Mouse (Mus musculus): ENCODE data around the gene Bub1b. TPM values are rescaled to one million over a fixed set of nuclear protein-coding genes. Genes with fewer than 3 reads are reported as not detected.

Bub1b gene
- total RNA-seq, 2 experiments from 2014 or later, result 1.3 to 2.5 TPM

DNA sequence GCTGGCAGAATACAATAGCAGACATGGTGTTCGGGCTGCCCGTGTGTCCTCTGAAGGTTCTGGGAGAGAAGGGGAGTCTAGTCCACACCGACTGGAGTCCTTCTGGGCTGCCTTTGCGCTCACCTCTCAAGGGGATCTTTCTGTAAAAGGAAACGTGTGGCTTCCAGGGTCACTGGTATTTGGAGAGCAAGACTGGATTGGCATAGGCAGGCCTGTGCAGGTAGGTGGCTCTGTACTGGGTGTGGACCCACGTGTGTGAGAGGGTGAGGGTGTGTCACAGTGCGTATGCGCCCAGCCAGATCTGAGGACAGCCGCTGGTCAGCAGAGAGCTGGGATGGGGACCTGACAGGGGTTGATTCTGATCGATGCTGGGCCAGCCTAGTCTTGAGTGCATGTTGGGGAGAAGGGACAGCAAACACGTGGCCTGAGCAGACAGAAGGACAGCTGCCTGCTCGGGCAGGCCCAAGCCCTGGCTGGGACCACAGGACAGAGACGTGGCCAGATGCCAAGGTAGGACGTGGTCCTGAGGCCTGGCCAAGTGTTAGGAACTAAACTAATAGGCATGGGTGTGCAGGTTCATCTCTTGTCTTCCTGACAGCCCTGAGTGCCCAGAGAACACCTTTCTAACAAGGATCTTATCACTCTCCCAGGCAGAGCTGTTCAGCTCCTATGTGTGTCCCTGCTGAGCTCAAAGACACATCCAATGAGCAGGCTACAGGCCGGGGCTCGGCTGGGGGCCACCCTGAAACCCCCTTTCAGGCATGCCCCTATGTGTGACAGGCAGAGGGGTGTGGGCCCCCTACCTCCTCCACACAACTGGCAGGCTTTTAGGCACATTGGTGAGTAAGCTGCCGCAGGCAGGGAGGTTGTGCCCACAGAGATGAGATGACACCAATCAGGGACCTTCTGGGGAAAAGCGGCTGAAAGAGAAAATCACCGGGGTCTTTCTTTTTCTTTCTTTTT, 66.1 kb downstream of the Bub1b start:
- peak in 1 of 2 experiments; percentile 58 for DNase-seq (ENCODE audit: low spot score in 2 of 2)

DNA sequence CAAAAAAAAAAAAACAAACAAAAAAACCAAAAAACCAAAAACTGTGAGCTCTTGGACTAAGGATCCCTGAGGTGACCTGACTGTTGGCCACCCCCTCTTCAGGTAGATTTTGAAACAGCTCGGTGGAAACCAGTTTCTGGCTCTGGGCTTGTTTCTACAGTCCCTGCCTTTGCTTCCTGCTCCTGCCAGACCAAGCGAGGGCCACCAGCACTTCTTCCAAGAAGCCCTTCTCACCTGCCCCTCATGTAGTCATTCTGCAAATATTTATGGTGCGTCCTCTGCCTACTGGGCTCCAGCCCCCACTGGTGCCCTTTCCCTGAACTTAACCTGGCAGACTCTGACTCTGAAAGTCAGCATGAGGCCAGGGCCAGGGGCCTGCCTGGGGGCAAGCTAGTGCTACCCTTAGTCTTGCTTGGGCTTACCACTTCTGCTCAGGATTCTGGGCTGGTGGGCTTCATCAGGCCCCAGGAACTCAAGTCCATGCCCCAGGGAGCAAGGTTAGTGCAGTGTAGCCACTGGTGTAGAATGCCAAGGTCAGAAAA, 67.0 kb downstream of the Bub1b start:
- no peak for DNase-seq (ENCODE audit: low spot score in 2 of 2)

- no peak for DNase-seq (ENCODE audit: low spot score in 2 of 2)
Measured at GRCm38 (mm10) chr2:118665616-118666015, 67.6 kb downstream of the Bub1b start.

GRCm38 (mm10) chr2:118667181-118667580, 69.2 kb downstream of the Bub1b start:
- DNase-seq (ENCODE audit: low spot score in 2 of 2), result no peak

DNA sequence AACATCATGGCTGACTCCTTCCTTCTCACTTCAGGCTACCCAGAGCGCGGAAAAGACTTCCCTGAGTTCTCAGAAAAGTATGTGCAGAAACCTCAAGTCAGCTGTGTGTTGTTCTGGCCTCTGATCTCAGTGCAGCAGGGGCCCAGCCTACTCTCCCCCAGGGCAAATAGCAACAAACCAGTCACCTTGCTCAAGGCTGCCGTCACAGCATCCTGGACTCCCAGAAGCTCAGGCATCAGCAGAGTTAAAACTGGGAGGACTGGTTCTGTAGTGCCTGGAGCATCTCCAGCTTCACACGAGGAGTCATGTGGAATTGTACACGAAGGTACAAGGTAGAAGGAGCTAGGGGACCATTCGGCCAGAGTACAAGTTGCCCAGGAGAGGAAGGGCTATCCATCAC, 71.2 kb downstream of the Bub1b start:
- DNase-seq (ENCODE audit: low spot score in 2 of 2), result no peak

DNA sequence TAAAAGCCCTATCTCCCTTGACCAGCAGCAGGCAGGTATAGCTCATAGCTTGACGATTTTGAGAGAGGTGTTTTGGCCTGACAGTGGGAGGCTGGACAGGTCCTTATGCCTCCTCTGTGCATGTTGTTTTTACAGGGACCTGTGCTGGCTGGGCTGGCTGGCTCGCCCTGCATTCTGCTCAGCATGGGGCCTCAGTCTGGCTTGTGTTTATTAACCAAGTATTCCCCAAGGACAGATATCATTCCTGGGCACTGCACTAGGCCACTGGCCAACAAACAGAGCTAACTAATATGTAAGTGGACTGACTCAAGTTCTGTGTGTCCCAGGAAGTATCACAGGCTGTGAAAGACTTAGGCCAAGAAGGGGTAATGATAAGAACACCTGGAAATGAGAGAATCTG, 71.8 kb downstream of the Bub1b start:
- DNase-seq (ENCODE audit: low spot score in 2 of 2), result no peak

GRCm38 (mm10) chr2:118671728-118672127, 73.7 kb downstream of the Bub1b start:
- no peak for DNase-seq (ENCODE audit: low spot score in 2 of 2)

DNA sequence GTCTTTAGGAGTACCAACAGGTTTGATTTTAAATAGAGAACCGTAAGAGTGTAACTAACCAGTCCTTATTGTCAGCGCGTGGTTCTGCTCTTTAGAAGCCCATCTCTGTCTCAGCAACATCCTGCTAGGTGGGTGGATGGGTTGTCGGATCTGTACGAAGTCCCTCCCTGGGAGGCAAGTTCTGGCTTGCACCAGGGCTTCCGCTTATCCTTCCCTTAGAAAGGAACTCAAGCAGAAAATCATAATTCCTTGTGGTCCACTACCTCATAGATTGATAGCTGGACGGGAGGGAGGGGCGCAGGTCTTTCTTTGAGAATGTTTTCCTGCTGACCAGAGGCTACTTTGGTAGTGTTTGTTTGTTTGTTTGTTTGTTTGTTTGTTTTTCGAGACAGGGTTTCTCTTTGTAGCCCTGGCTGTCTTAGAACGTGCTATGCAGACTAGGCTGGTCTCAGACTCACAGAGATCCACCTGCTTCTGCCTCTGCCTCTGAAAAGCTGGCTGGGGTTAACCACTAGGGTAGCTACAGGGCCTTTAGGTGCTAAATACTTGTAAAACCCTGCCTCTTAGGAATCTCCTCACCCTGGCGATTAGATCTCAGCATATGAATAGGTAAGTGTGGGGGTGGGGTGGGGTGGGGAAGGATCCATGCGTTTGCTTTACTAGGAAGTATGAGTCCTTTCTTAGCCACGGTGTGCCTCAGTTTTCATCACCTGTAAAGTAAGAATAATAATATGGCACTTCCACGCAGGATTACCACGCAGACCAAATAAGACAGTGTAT, 75.9 kb downstream of the Bub1b start:
- DNase-seq (ENCODE audit: low spot score in 2 of 2), result no peak

DNA sequence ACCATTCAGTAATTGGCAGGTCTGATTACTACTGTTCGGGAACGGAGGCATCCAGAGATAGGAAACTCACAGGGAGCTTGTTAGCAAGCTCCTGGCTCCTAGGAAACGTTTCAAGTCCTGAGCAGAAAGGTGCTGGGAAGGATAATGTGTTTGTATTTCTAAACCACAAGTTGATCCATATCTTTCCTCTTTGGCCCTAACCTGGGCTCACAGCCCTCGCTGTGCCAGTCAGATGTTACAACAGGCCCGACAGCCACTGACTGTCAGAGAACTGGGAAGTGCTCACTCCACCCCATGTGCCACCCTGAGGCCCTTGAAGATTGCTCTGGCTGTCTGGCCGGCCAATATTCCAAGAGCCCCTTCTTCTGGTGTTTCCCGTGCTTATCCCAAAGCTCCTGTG, 76.5 kb downstream of the Bub1b start:
- no peak for DNase-seq (ENCODE audit: low spot score in 2 of 2)

DNA sequence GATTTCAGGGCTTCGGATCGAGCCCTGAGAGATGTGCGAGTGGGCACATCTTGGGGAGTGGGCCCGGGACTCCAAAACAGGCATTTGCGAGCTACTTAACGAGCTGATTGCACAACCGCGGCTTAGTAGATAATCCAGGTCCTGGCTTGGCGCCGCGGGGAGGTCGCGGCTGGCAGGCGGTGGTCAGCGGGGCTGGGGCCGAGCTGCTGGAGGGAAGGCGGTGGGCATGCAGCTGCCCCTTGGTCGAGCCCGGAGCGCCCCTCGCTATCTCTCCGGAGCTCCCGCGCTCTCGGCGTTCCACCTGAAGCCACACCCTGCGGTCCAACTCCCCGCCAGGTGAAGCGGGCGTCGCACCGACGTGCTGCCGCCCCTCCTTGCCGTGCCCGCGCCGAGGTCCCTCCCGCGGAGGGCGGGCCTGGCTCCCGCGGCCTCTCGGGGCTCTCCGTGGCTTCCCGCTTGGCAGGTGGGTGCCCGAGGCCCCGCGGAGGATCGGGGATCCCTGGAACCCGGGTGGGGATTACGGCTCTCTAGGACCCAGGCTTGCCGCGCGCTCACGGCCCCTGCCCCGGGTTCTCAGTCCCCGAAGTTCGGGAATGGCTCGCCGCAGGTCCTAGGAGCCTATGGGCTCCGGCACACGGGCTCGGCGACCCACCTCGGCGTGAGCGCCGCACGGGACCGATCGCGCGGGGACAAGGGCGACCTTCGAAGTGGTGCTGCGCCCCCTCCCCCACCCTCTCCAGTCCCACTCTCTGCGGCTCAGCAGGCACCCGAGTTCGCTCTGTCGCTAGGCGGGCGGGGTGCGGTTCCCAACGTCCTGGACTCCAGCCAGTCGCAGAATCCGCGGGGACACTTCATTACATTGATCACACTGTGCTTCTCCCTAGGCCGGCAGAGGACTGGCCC, 79.1 kb downstream of the Bub1b start:
- peak in 1 of 2 experiments; percentile 55 for DNase-seq (ENCODE audit: low spot score in 2 of 2)

GRCm38 (mm10) chr2:118677817-118678216, 79.8 kb downstream of the Bub1b start:
- no peak for DNase-seq (ENCODE audit: low spot score in 2 of 2)

GRCm38 (mm10) chr2:118679577-118679976, 81.6 kb downstream of the Bub1b start:
- DNase-seq (ENCODE audit: low spot score in 2 of 2), result no peak

DNA sequence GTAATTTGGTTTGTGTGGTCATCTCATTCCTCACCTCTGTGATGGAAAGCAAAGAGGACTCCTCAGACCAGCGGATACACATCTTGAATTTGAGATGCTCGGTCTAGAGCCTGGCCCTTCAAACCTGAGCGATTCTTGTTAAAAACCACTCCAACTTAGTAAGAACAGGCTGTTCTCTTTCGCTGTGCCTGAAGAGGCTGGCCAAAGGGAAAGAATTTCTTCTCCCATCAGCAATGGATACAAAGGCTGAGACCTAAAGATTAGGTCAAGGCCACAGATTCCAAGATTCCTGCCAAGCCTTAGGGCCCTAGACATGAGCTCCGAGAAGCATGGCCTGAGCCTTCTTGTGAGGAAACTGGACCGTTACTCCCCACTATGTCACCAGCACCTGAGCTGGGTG, 82.9 kb downstream of the Bub1b start:
- no peak for DNase-seq (ENCODE audit: low spot score in 2 of 2)

- DNase-seq (ENCODE audit: low spot score in 2 of 2), result no peak
Measured at GRCm38 (mm10) chr2:118682544-118683260, 84.7 kb downstream of the Bub1b start.

- no peak for DNase-seq (ENCODE audit: low spot score in 2 of 2)
Measured at GRCm38 (mm10) chr2:118685088-118685487, 87.1 kb downstream of the Bub1b start.

GRCm38 (mm10) chr2:118686693-118687092, 88.7 kb downstream of the Bub1b start:
- no peak for DNase-seq (ENCODE audit: low spot score in 2 of 2)

DNA sequence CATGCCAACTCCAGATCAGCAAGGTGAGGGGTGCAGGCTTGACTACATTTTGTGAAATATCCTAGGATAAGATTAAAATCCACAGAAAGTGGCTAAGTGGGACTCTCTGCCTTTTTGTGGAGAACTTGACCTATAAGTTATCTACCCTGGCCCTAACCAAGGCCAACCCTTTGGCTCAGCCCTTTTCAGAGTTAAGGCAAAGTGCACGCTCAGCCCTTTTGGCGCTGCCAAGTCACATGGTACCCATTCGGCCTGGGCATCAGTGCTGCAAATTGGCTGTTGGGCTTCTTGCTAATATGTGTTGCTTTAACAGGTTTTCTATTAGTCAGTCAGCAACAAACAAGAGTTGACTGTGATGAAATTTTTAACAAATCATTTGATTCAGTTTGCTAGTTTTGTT, 89.8 kb downstream of the Bub1b start:
- DNase-seq (ENCODE audit: low spot score in 2 of 2), result no peak

GRCm38 (mm10) chr2:118689875-118690274, 91.9 kb downstream of the Bub1b start:
- no peak for DNase-seq (ENCODE audit: low spot score in 2 of 2)
